Mouse (Mus musculus): ENCODE measurements around the gene Otulin.
A peak's percentile ranks its signal among the peaks of the same experiment; 100 is the strongest.

Otulin gene

GRCm38 (mm10) chr15:27612533-27613221 is 17.8 kb downstream of the Otulin start:
- peak; percentile 58 for DNase-seq

GRCm38 (mm10) chr15:27609554-27609953 is 20.9 kb downstream of the Otulin start:
- no peak for DNase-seq

GRCm38 (mm10) chr15:27605252-27605651 is 25.2 kb downstream of the Otulin start:
- DNase-seq: no peak

GRCm38 (mm10) chr15:27604558-27604957 is 25.9 kb downstream of the Otulin start:
- no peak for DNase-seq

GRCm38 (mm10) chr15:27600524-27600923 is 30.0 kb downstream of the Otulin start:
- no peak for DNase-seq

GRCm38 (mm10) chr15:27598786-27599385 is 31.6 kb downstream of the Otulin start:
- no peak for DNase-seq

- no peak for DNase-seq
Observed at GRCm38 (mm10) chr15:27597516-27597915, 33.0 kb downstream of the Otulin start.

- no peak for DNase-seq
Observed at GRCm38 (mm10) chr15:27596463-27597140, 33.9 kb downstream of the Otulin start.

- no peak for DNase-seq
Observed at GRCm38 (mm10) chr15:27595560-27595959, 34.9 kb downstream of the Otulin start.

GRCm38 (mm10) chr15:27594973-27595372 is 35.5 kb downstream of the Otulin start:
- DNase-seq: no peak

- no peak for DNase-seq
Observed at GRCm38 (mm10) chr15:27593717-27594116, 36.8 kb downstream of the Otulin start.

- DNase-seq: no peak
Observed at GRCm38 (mm10) chr15:27592620-27593320, 37.7 kb downstream of the Otulin start.

GRCm38 (mm10) chr15:27590812-27591211 is 39.7 kb downstream of the Otulin start:
- no peak for DNase-seq

GRCm38 (mm10) chr15:27588087-27588826 is 42.2 kb downstream of the Otulin start:
- no peak for DNase-seq

- no peak for DNase-seq
Observed at GRCm38 (mm10) chr15:27586093-27586480, 44.4 kb downstream of the Otulin start.

GRCm38 (mm10) chr15:27585466-27586092 is 44.9 kb downstream of the Otulin start:
- DNase-seq: no peak

GRCm38 (mm10) chr15:27583620-27584019 is 46.9 kb downstream of the Otulin start:
- DNase-seq: no peak

- peak; percentile 23 for DNase-seq
Observed at GRCm38 (mm10) chr15:27583042-27583441, 47.5 kb downstream of the Otulin start.

GRCm38 (mm10) chr15:27582428-27582827 is 48.1 kb downstream of the Otulin start:
- no peak for DNase-seq

GRCm38 (mm10) chr15:27581640-27582039 is 48.9 kb downstream of the Otulin start:
- no peak for DNase-seq

GRCm38 (mm10) chr15:27580771-27581170 is 49.7 kb downstream of the Otulin start:
- no peak for DNase-seq

GRCm38 (mm10) chr15:27579853-27580252 is 50.6 kb downstream of the Otulin start:
- DNase-seq: no peak

Measured in kidney, adult 11 months (tissue).